Comparison of ENCODE assay signal across 23 mouse cellular contexts in the genomic region with DNA sequence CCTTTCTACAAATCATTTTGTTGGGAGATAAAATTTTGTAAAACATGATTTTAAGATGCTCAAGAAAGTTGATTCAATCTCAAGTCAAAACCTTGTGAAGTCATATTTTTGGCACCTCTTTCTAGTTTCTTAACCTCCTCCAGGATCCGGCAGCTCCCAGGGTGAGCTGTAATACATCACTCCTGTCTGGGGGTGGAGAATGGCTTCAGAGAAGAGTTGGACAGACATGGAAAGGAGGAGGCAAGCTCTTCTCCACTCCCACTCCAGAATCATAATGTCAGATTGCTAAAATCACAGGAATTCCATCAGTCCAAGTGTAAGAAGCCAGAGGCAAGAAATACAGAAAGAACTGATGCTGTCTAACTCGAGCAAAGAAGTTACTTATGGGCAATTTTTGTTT.
DNase-seq lines count a peak whose midpoint lies in the region; ATAC-seq lines count a peak whose summit lies in the region.
"Had no signal": no experiment of that assay in that cellular context is flagged by ENCODE, and none has a peak within 500 bp of the region (broad histone marks: within the 10 kb centered on the region; RNA-seq: fewer than 3 reads in every experiment).

No protein-coding gene starts in this region.

- peak; percentile 26 for DNase-seq in adrenal gland, postnatal 14 days
- DNase-seq in adrenal gland, adult 8-10 months = no peak
- peak; percentile 30 to 41 for DNase-seq in lung, adult 18-20 months
- DNase-seq in lung, postnatal 14 days = no peak
- peak; percentile 14 for DNase-seq in testis, postnatal 14 days (ENCODE audit: low spot score)
- no peak for DNase-seq in testis, postnatal 10 days (ENCODE audit: low spot score)
- no peak for DNase-seq in thymus, adult 18-20 months
- DNase-seq: cerebellum, adult 11 months; cerebellum, adult 9-10 months; embryo, embryonic 11 days; gastrocnemius, adult 2 months; gastrocnemius, postnatal 36 days; kidney, adult 18-20 months; kidney, postnatal 14 days; liver; right cerebral cortex, postnatal 25 days; spleen, adult 18-20 months; thymus, postnatal 25 days had no signal

- ATAC-seq in granulocyte monocyte progenitor cell, adult 5-6 weeks (replicated peaks; ENCODE audit: poor library complexity, severe bottlenecking) = no peak
- ATAC-seq: activated CD4-positive, CD25-positive, alpha-beta regulatory T cell, adult 4 months; CD4-positive, CD25-positive, alpha-beta regulatory T cell, adult 4 months; forebrain, embryonic 14.5 days; midbrain, embryonic 16.5 days had no signal

Comparison
In these comparisons a context has a peak if more than half of its experiments do, and no peak if none do; other contexts are left out.
1. DNase-seq: peak in adrenal gland, postnatal 14 days (single experiment), lung, adult 18-20 months (2 of 2) and testis, postnatal 14 days (single experiment); none in adrenal gland, adult 8-10 months (single experiment), lung, postnatal 14 days (single experiment), testis, postnatal 10 days (single experiment) and thymus, adult 18-20 months (0 of 2).